In genomic region chr8:95302410-95302809, GRCm38 (mm10) we compare ENCODE assay signal across 10 mouse cellular contexts. TPM values are rescaled to one million over a fixed set of nuclear protein-coding genes. Genes with fewer than 3 reads are reported as not detected.
DNase-seq lines count a peak whose midpoint lies in the region; ATAC-seq lines count a peak whose summit lies in the region.
"Had no signal": no experiment of that assay in that cellular context is flagged by ENCODE, and none has a peak within 500 bp of the region (broad histone marks: within the 10 kb centered on the region; RNA-seq: fewer than 3 reads in every experiment).

No protein-coding gene starts in this region.

- no peaks in the 10 kb centered on the region for H3K4me1 ChIP-seq in heart, embryonic 16.5 days (ENCODE audit: control insufficient read depth, insufficient read depth, low read length)
- H3K4me1 ChIP-seq in heart, embryonic 12.5 days (replicated peaks), result 0 out of 2 replicates have a peak, but pooled peaks cover 10% of the 10 kb centered on the region
- H3K4me1 ChIP-seq: liver, embryonic 13.5 days had no signal

- 0 out of 2 replicates have a peak, but pooled peaks have one; percentile 49 for ATAC-seq in heart, embryonic 16.5 days (replicated peaks; ENCODE audit: extremely low read depth, insufficient read depth, low FRiP score)
- no peak for ATAC-seq in heart, embryonic 12.5 days (ENCODE audit: insufficient number of reproducible peaks, low FRiP score)
- ATAC-seq in megakaryocyte-erythroid progenitor cell, adult 5-6 weeks (replicated peaks; ENCODE audit: low FRiP score, low TSS enrichment, poor library complexity, severe bottlenecking), result peak; percentile 77

- no peak overlapping the region for H3K27ac ChIP-seq in heart, embryonic 16.5 days (ENCODE audit: low read length)
- no peak overlapping the region for H3K27ac ChIP-seq in heart, embryonic 12.5 days (ENCODE audit: poor library complexity, severe bottlenecking)
- H3K27ac ChIP-seq: liver, embryonic 13.5 days had no signal

- DNase-seq in 416B (ENCODE audit: low read depth) (peak; percentile 65), NIH3T3 (ENCODE audit: low read depth) (peak; percentile 75)
- DNase-seq in heart, postnatal 10 days, result peak; percentile 41 to 59
- no peak for DNase-seq in spleen, postnatal 4 days (ENCODE audit: low spot score in 2 of 2)
- DNase-seq in spleen, postnatal 36 days (ENCODE audit: low spot score in 2 of 2), result no peak
- DNase-seq: liver, embryonic 13.5 days had no signal

- H3K4me2 ChIP-seq in heart, embryonic 16.5 days (ENCODE audit: low read depth, low read length), result no peak overlapping the region
- H3K4me2 ChIP-seq in heart, embryonic 12.5 days, result no peak overlapping the region
- H3K4me2 ChIP-seq: liver, embryonic 13.5 days had no signal

- H3K9me3 ChIP-seq in heart, embryonic 16.5 days (replicated peaks; ENCODE audit: control insufficient read depth, low read length), result no peaks in the 10 kb centered on the region
- H3K9me3 ChIP-seq in heart, embryonic 12.5 days (replicated peaks), result no peaks in the 10 kb centered on the region
- H3K9me3 ChIP-seq: liver, embryonic 13.5 days had no signal

- H3K4me3 ChIP-seq in heart, embryonic 16.5 days (ENCODE audit: low read length), result no peak overlapping the region
- H3K4me3 ChIP-seq in heart, embryonic 12.5 days, result no peak overlapping the region
- H3K4me3 ChIP-seq: liver, embryonic 13.5 days had no signal

- intact Hi-C loops in heart, postnatal 10 days (cut with DNase I), result loop anchor here (1.0 to 10.0 kb wide), 2 partner anchors 48 to 368 kb away; no protein-coding TSS in a partner anchor

- H3K36me3 ChIP-seq in heart, embryonic 16.5 days (ENCODE audit: control insufficient read depth, insufficient read depth), result no peaks in the 10 kb centered on the region
- H3K36me3 ChIP-seq in heart, embryonic 12.5 days, result no peaks in the 10 kb centered on the region
- H3K36me3 ChIP-seq: liver, embryonic 13.5 days had no signal

- no peak overlapping the region for H3K9ac ChIP-seq in heart, embryonic 16.5 days (ENCODE audit: low read length)
- no peak overlapping the region for H3K9ac ChIP-seq in heart, embryonic 12.5 days
- H3K9ac ChIP-seq: liver, embryonic 13.5 days had no signal

- H3K27me3 ChIP-seq in heart, embryonic 16.5 days (ENCODE audit: control insufficient read depth, insufficient read depth, low read length), result no peaks in the 10 kb centered on the region
- peaks cover 17% of the 10 kb centered on the region; the same call in 1 of the 2 replicates for H3K27me3 ChIP-seq in heart, embryonic 12.5 days (replicated peaks)

- WGBS in heart, embryonic 16.5 days, result 25% methylated on average over 5 of the region's 5 CpGs
- WGBS in heart, embryonic 12.5 days, result 25% methylated on average over 5 of the region's 5 CpGs

RNA-seq across cellular contexts. Expression of gene Cngb1, which starts 4.0 kb away (rescaled TPM):
- 0.66 and 1.3 TPM in 2 replicates for polyA plus RNA-seq in heart, embryonic 16.5 days (2015; fragmentation: Nextera tagmentation; extraction: Ambion mirVana)
- 0.26 and 1.0 TPM in 2 replicates for polyA plus RNA-seq in heart, embryonic 12.5 days (2016; fragmentation: Nextera tagmentation; extraction: Ambion mirVana)
- 1 to 10 TPM; 1.5 to 3.2 TPM for total RNA-seq in heart, postnatal 10 days (2021)
- total RNA-seq in megakaryocyte-erythroid progenitor cell, adult 5-6 weeks (2014; fragmentation: Nextera tagmentation), result 0.47 and 0.72 TPM in 2 replicates
- 0.19 and 11.8 TPM in 2 replicates for total RNA-seq in megakaryocyte-erythroid progenitor cell, adult 5-6 weeks (2017)
- polyA plus RNA-seq: liver, embryonic 13.5 days had no signal

RNA-seq across cellular contexts. Expression of gene Tepp, which starts 8.0 kb away (rescaled TPM):
- 0.74 TPM in 1 of 2 replicates, not detected in the other for polyA plus RNA-seq in heart, embryonic 16.5 days (2015; fragmentation: Nextera tagmentation; extraction: Ambion mirVana)
- polyA plus RNA-seq in heart, embryonic 12.5 days (2016; fragmentation: Nextera tagmentation; extraction: Ambion mirVana), result 0.53 TPM in 1 of 2 replicates, not detected in the other
- total RNA-seq in heart, postnatal 10 days (2021), result not detected
- total RNA-seq in megakaryocyte-erythroid progenitor cell, adult 5-6 weeks (2014; fragmentation: Nextera tagmentation), result not detected in 2 replicates
- not detected in 2 replicates for total RNA-seq in megakaryocyte-erythroid progenitor cell, adult 5-6 weeks (2017)
- polyA plus RNA-seq: liver, embryonic 13.5 days; stomach, embryonic 16.5 days had no signal

RNA-seq across cellular contexts. Expression of gene Zfp319, which starts 29.3 kb away (rescaled TPM):
- polyA plus RNA-seq in heart, embryonic 16.5 days (2015; fragmentation: Nextera tagmentation; extraction: Ambion mirVana), result 6.4 and 6.6 TPM in 2 replicates
- 8.6 and 9.6 TPM in 2 replicates for polyA plus RNA-seq in heart, embryonic 12.5 days (2016; fragmentation: Nextera tagmentation; extraction: Ambion mirVana)
- 10 to 100 TPM; 12.2 to 13.9 TPM for total RNA-seq in heart, postnatal 10 days (2021)
- 1.7 and 4.3 TPM in 2 replicates for total RNA-seq in megakaryocyte-erythroid progenitor cell, adult 5-6 weeks (2014; fragmentation: Nextera tagmentation)
- 1.0 and 1.8 TPM in 2 replicates for total RNA-seq in megakaryocyte-erythroid progenitor cell, adult 5-6 weeks (2017)

RNA-seq across cellular contexts. Expression of gene Usb1, which starts 29.7 kb away (rescaled TPM):
- 32.4 and 32.8 TPM in 2 replicates for polyA plus RNA-seq in heart, embryonic 16.5 days (2015; fragmentation: Nextera tagmentation; extraction: Ambion mirVana)
- polyA plus RNA-seq in heart, embryonic 12.5 days (2016; fragmentation: Nextera tagmentation; extraction: Ambion mirVana), result 25.5 and 26.5 TPM in 2 replicates
- total RNA-seq in heart, postnatal 10 days (2021), result 10 to 100 TPM; 17.2 to 23.9 TPM
- 12.3 and 16.9 TPM in 2 replicates for total RNA-seq in megakaryocyte-erythroid progenitor cell, adult 5-6 weeks (2014; fragmentation: Nextera tagmentation)
- total RNA-seq in megakaryocyte-erythroid progenitor cell, adult 5-6 weeks (2017), result 5.1 and 9.4 TPM in 2 replicates

RNA-seq across cellular contexts. Expression of gene Mmp15, which starts 49.7 kb away (rescaled TPM):
- polyA plus RNA-seq in heart, embryonic 16.5 days (2015; fragmentation: Nextera tagmentation; extraction: Ambion mirVana), result 30.1 and 39.4 TPM in 2 replicates
- polyA plus RNA-seq in heart, embryonic 12.5 days (2016; fragmentation: Nextera tagmentation; extraction: Ambion mirVana), result 86.0 and 86.6 TPM in 2 replicates
- 100 to 1,000 TPM; 113 to 155 TPM for total RNA-seq in heart, postnatal 10 days (2021)
- total RNA-seq in megakaryocyte-erythroid progenitor cell, adult 5-6 weeks (2014; fragmentation: Nextera tagmentation), result 0.20 TPM in 1 of 2 replicates, not detected in the other
- total RNA-seq in megakaryocyte-erythroid progenitor cell, adult 5-6 weeks (2017), result 0.11 and 0.28 TPM in 2 replicates

Comparison
In these comparisons a context has a peak if more than half of its experiments do, and no peak if none do; other contexts are left out.
1. DNase-seq: peak in 416B (single experiment), NIH3T3 (single experiment) and heart, postnatal 10 days (2 of 2); none in spleen, postnatal 4 days (0 of 2) and spleen, postnatal 36 days (0 of 2).